Mouse (Mus musculus): ENCODE measurements around the gene Nudcd3. TPM values are rescaled to one million over a fixed set of nuclear protein-coding genes. Genes with fewer than 3 reads are reported as not detected.
"Not testable (repeated sequence)": the region's sequence is repeated elsewhere in the genome, so short reads cannot be mapped to it uniquely, and the experiment has no call there.

Gene Nudcd3
- polyA plus RNA-seq, 2 experiments, result 9.3 to 10.2 TPM

DNA sequence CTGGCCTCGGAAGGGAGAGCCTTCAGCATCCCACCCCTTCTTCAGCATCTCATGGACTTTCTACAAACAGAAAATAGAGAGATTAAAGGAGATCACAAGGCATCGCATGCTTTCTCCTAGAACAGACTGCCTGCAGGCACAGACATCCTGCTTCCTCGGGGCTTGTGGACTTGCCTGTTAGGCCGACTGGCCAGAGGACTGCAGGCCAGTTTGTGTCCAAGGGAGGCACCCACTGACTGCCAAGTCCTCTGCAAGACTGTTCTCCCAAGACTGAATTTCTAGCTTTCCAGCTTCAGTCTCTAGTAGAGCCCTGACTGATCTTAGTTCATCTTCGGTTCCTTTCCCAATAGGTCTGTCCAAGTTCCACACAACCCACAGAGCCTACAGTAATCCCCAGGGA lies 91.9 kb downstream of the Nudcd3 start:
- Histone ChIP-seq H3K4me1 (replicated peaks; ENCODE audit: control insufficient read depth in 2 of 2, insufficient read depth in 2 of 2, low read length in 1 of 2) (no peaks in the 10 kb centered on the region), H3K27ac (no peak overlapping the region), H3K27me3 (ENCODE audit: control insufficient read depth, insufficient read depth, low read length) (no peaks in the 10 kb centered on the region), H3K4me3 (ENCODE audit: insufficient read depth in 1 of 2, low read depth in 2 of 2, low read length in 2 of 2) (no peak overlapping the region), H3K36me3 (replicated peaks; ENCODE audit: control insufficient read depth, insufficient read depth, low read depth) (no peaks in the 10 kb centered on the region; the same call in none of the 2 replicates), H3K4me2 (ENCODE audit: low read depth) (no peak overlapping the region), H3K9ac (replicated peaks) (no peak overlapping the region), H3K9me3 (ENCODE audit: control insufficient read depth, low read length) (no peaks in the 10 kb centered on the region)
- ATAC-seq (ENCODE audit: insufficient read depth) (no peak), DNase-seq (ENCODE audit: low read depth in 3 of 3, low spot score in 3 of 3) (no peak)
- TF ChIP-seq CTCF (IDR thresholded peaks at IDR 0.05; ENCODE audit: low read depth) (no peak), EP300 (IDR thresholded peaks at IDR 0.05; ENCODE audit: low read depth) (no peak)
- WGBS (ENCODE audit: insufficient replicate concordance), result 78% methylated on average over 5 of the region's 5 CpGs

GRCm38 (mm10) chr11:6107722-6108121 lies 92.5 kb downstream of the Nudcd3 start:
- no peak overlapping the region for H3K27ac ChIP-seq
- H3K4me3 ChIP-seq (ENCODE audit: insufficient read depth in 1 of 2, low read depth in 2 of 2, low read length in 2 of 2), result no peak overlapping the region
- no peak for ATAC-seq (ENCODE audit: insufficient read depth)
- H3K4me1 ChIP-seq (replicated peaks; ENCODE audit: control insufficient read depth in 2 of 2, insufficient read depth in 2 of 2, low read length in 1 of 2), result no peaks in the 10 kb centered on the region
- H3K4me2 ChIP-seq (ENCODE audit: low read depth), result no peak overlapping the region
- 70% methylated on average over 3 of the region's 3 CpGs for WGBS (ENCODE audit: insufficient replicate concordance)
- no peaks in the 10 kb centered on the region for H3K9me3 ChIP-seq (ENCODE audit: control insufficient read depth, low read length)
- no peaks in the 10 kb centered on the region for H3K27me3 ChIP-seq (ENCODE audit: control insufficient read depth, insufficient read depth, low read length)
- no peaks in the 10 kb centered on the region; the same call in none of the 2 replicates for H3K36me3 ChIP-seq (replicated peaks; ENCODE audit: control insufficient read depth, insufficient read depth, low read depth)
- no peak overlapping the region for H3K9ac ChIP-seq (replicated peaks)
- no peak for TF ChIP-seq CTCF (IDR thresholded peaks at IDR 0.05; ENCODE audit: low read depth)
- TF ChIP-seq EP300 (IDR thresholded peaks at IDR 0.05; ENCODE audit: low read depth), result no peak
- no peak for DNase-seq (ENCODE audit: low read depth in 3 of 3, low spot score in 3 of 3)

DNA sequence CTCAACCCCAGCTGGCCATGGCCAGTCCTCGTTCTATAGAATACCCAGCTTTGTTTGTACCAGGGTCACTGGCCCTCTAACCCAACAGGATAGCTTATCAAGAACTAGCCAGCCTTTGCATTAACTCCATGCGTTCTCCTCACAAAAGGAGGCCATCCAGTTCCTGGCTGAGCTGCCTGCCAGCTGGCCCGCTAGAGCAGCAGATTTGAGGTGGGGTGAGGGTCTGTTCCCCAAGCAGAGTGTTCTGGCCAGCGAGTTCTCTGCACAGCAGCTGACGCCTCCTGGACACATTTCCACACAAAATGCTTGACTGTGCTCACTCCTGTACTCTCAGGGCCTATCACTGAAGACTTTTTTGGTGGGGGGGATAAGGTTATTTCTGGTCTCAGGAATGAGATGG lies 95.5 kb downstream of the Nudcd3 start:
- Histone ChIP-seq H3K9ac (replicated peaks) (no peak overlapping the region), H3K9me3 (ENCODE audit: control insufficient read depth, low read length) (no peaks in the 10 kb centered on the region), H3K27ac (no peak overlapping the region), H3K36me3 (replicated peaks; ENCODE audit: control insufficient read depth, insufficient read depth, low read depth) (no peaks in the 10 kb centered on the region; the same call in none of the 2 replicates), H3K4me1 (replicated peaks; ENCODE audit: control insufficient read depth in 2 of 2, insufficient read depth in 2 of 2, low read length in 1 of 2) (no peaks in the 10 kb centered on the region), H3K4me2 (ENCODE audit: low read depth) (no peak overlapping the region), H3K4me3 (ENCODE audit: insufficient read depth in 1 of 2, low read depth in 2 of 2, low read length in 2 of 2) (no peak overlapping the region), H3K27me3 (ENCODE audit: control insufficient read depth, insufficient read depth, low read length) (no peaks in the 10 kb centered on the region)
- ATAC-seq (ENCODE audit: insufficient read depth) (no peak), DNase-seq (ENCODE audit: low read depth in 3 of 3, low spot score in 3 of 3) (no peak)
- TF ChIP-seq CTCF (IDR thresholded peaks at IDR 0.05; ENCODE audit: low read depth) (no peak), EP300 (IDR thresholded peaks at IDR 0.05; ENCODE audit: low read depth) (no peak)
- 68% methylated on average over 5 of the region's 5 CpGs for WGBS (ENCODE audit: insufficient replicate concordance)

DNA sequence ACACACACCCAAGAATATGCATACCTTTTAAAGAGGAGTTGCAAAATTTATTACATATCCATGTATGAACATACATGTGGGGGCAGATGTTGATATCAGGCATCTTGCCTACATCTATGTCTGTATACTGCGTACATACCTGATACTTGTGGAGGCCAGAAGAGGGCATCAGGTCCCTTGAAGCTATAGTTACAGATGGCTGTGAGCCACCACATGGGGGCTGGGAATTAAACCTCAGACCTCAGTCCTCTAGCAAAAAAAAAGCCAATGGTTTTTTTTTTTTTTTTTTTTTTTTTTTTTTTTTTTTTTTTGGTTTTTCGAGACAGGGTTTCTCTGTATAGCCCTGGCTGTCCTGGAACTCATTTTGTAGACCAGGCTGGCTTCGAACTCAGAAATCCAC lies 103.6 kb downstream of the Nudcd3 start:
- H3K4me1 ChIP-seq (replicated peaks; ENCODE audit: control insufficient read depth in 2 of 2, insufficient read depth in 2 of 2, low read length in 1 of 2); ATAC-seq (ENCODE audit: insufficient read depth); H3K4me3 ChIP-seq (ENCODE audit: insufficient read depth in 1 of 2, low read depth in 2 of 2, low read length in 2 of 2); DNase-seq (ENCODE audit: low read depth in 3 of 3, low spot score in 3 of 3); H3K27me3 ChIP-seq (ENCODE audit: control insufficient read depth, insufficient read depth, low read length); H3K36me3 ChIP-seq (replicated peaks; ENCODE audit: control insufficient read depth, insufficient read depth, low read depth); H3K9ac ChIP-seq (replicated peaks); H3K9me3 ChIP-seq (ENCODE audit: control insufficient read depth, low read length); H3K27ac ChIP-seq; H3K4me2 ChIP-seq (ENCODE audit: low read depth): not testable (repeated sequence)
- 56% methylated on average over 2 of the region's 3 CpGs for WGBS (ENCODE audit: insufficient replicate concordance)

DNA sequence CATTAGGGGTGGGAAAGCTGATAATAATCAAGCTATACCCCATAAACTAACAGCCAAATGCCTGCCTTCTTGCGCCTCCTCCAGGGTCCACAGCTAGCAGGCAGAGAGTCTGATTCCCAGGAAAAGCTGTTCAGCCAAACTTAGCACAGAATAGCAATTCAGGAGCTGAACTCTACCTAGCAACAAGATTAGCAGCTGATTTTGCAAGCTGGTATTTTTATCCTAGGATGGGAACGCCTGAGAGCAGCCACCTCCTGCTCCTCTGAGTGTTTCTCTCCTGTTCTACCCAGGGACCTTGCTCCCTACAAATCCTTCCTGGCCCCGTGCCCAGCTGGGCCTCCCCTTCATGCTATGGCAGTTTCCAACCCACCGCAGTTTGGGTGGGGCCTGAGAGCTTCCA lies 113.2 kb downstream of the Nudcd3 start:
- 54% methylated on average over 4 of the region's 4 CpGs for WGBS (ENCODE audit: insufficient replicate concordance)
- DNase-seq (ENCODE audit: low read depth in 3 of 3, low spot score in 3 of 3) (no peak), ATAC-seq (ENCODE audit: insufficient read depth) (no peak)
- Histone ChIP-seq H3K36me3 (replicated peaks; ENCODE audit: control insufficient read depth, insufficient read depth, low read depth) (no peaks in the 10 kb centered on the region), H3K9ac (replicated peaks) (no peak overlapping the region), H3K4me1 (replicated peaks; ENCODE audit: control insufficient read depth in 2 of 2, insufficient read depth in 2 of 2, low read length in 1 of 2) (no peaks in the 10 kb centered on the region), H3K27me3 (ENCODE audit: control insufficient read depth, insufficient read depth, low read length) (no peaks in the 10 kb centered on the region), H3K27ac (no peak overlapping the region), H3K4me2 (ENCODE audit: low read depth) (no peak overlapping the region), H3K4me3 (ENCODE audit: insufficient read depth in 1 of 2, low read depth in 2 of 2, low read length in 2 of 2) (no peak overlapping the region), H3K9me3 (ENCODE audit: control insufficient read depth, low read length) (no peaks in the 10 kb centered on the region)
- TF ChIP-seq EP300 (IDR thresholded peaks at IDR 0.05; ENCODE audit: low read depth) (no peak), CTCF (IDR thresholded peaks at IDR 0.05; ENCODE audit: low read depth) (no peak)
